Mouse (Mus musculus) kidney, adult 9 months (tissue): ENCODE data around the gene Olfr209.
"Not testable (repeated sequence)": the region's sequence is repeated elsewhere in the genome, so short reads cannot be mapped to it uniquely, and the experiment has no call there.

ENCODE experiments used
- DNase-seq: peaks from one replicate; pipeline ENCODE4 v3.0.0; 2022

Olfr209 gene

DNA sequence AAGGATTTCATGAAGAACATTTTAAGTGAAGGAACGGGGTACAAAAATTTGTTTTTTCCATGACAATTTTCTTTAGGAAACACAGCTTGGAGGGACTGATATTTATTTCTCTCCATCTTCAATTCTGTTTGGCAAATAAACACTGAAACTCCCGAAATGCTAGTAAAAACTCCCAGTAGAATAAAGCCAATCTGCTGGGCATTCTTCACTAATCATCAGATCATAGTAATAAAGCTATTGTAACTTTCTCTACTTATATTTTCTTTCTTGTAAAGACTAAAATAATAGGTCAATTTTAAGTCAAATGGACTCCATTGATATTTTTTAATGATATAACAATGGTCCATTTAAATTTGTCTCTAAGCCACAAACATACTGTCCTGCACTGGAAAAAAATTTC is at the start of gene Olfr209:
Gene Olfr209, minus strand, starts transcription at position 101 of the 400 bp plus-strand sequence.
- no peak for DNase-seq

- DNase-seq = no peak
These were observed 49.7 kb upstream of the Olfr209 start for GRCm38 (mm10) chr16:59413475-59413874.

- no peak for DNase-seq
These were observed 46.0 kb upstream of the Olfr209 start for GRCm38 (mm10) chr16:59409800-59410199.

DNA sequence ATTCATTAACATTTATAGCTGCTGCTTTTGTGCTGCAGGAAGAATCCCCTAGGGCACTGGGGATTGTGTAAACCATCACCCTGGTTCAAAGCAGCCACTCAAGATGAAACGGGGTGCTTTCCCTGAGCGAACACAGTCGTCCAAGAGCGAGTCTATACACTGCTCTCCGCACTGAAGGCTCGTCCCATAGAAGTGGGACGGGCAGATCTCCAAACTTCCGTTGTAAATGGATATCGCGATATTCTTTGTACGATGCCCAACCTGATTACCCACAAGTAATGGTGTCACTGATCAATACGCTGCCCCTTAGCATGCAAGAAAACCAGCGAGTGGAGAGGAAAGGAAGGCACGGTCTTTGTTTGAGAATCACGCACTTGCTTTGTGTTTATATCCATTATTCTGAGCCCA is 45.6 kb upstream of the Olfr209 start:
- no peak for DNase-seq

DNA sequence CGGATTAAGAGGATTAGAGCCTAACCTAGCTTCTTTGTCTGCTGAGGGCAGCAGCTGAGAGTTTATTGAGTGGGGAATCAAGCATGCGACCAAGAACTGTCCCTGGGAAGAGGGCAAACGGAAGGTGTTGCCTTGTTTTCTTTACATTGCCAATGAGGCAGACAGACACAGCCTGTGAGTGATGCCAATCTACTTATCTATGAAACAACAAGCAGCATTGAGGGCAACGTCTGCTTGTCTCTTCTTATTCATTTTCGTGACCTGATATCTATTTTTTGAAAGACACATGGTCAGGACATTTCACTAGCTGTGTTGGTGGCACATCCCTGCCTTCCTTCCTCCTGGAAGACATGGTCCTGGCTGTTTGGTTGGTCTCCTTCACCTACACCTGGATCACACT is 43.2 kb upstream of the Olfr209 start, which contains the start of gene Gabrr3:
Gene Gabrr3, plus strand, starts transcription at position 301 of the 400 bp plus-strand sequence.
- no peak for DNase-seq

DNA sequence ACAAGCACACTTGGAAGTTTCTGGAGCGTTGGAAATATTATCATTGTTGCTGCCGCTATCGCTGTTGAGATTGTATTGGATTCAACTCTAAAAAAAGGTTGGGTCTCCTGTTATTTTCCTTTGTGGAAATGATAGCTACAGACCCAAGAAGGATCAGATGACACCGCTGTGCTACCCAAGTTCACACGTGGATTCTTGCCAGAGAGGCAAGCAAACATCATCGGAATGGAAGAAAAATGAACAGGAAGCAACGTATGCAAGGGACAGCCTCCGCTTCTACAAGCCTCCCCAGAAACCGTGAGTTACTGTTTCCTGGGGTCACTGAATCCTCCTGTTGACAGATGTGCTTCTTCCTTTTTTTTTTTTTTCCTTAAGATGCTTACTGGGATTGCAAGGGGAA is 41.0 kb upstream of the Olfr209 start:
- DNase-seq = no peak

DNA sequence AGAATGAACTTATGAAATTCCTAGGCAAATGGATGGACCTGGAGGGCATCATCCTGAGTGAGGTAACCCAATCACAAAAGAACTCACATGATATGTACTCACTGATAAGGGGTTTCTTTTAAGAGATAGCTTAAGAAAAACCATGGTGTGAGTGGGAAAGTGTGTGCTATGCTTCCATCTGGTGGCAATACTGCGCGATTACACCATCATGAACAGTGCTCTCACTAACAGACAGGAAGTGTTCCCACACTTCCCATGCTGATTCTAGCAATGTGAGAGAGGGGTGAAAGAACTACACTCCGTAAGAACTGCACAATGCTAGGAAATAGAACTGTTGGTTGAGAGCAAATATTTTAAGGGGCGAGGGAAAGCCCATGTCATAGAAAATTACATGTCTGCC is 39.9 kb upstream of the Olfr209 start:
- DNase-seq = peak; percentile 24

DNA sequence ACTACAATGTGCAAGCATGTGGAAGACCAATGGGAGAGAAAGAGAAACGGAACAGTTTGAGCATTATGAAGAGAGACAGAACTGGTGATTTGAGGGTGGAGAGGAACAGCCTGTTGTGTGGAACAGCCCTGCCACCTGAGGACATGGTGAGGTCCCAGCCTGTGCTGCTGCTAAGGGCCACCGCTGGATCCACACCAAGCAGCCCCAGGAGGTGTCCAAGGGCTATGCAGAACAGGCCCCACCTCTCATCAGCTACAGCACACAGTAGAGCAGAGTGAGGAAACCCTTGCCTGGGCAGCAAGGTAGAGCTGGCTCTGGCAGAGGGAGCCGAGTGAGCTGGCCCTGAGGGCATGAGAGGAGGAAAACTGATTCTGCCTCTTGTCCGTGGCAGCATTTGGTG is 38.2 kb upstream of the Olfr209 start:
- no peak for DNase-seq

DNA sequence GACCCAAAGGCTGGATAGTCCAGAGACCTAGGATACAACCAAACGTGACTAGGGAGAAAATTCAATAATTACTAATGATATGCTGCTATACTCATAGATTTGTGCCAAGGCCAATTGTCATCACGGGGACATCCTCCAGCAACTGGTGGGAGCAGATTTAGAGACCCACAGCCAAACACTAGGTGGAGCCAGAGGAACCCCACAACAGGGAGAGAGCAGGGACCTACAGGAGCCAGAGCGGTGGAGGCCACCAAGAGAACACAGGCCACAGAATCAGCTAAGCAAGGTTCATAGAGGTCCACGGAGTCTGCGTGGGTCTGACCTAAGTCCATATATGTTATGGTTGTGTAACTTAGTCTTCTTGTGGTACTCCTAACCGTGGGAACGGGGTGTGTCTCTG is 37.3 kb upstream of the Olfr209 start:
- no peak for DNase-seq

GRCm38 (mm10) chr16:59393300-59393699 is 29.5 kb upstream of the Olfr209 start:
- DNase-seq = no peak

DNA sequence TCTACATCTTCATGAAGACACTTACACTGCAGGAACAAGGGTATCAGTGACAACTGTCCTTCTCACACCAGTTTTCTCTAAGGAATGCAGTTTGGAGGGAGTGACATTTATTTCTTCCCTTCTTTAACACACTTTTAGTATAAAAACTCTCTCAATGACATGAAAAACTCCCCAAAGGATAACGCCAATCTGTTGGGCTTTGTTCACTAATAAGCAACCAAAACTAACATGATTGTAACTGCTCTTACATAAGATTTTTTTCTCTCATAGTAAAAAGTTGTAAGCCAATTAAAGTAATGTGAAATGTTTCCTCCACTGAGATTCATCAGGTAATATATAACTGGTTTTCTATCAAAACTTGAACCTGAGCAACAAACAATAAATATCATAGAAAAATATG is 14.6 kb downstream of the Olfr209 start, which contains the start of gene Olfr206:
Gene Olfr206, minus strand, starts transcription at position 101 of the 400 bp plus-strand sequence.
- DNase-seq = no peak

GRCm38 (mm10) chr16:59331038-59331437 is 32.8 kb downstream of the Olfr209 start, which contains the start of gene Olfr205:
TSS of gene Olfr205 (minus strand) at chr16:59331138.
- no peak for DNase-seq

GRCm38 (mm10) chr16:59323262-59323661 is 40.5 kb downstream of the Olfr209 start:
- not testable (repeated sequence) for DNase-seq

GRCm38 (mm10) chr16:59318148-59318547 is 45.6 kb downstream of the Olfr209 start, which contains the start of gene Olfr204:
TSS of gene Olfr204 (minus strand) at chr16:59318248.
- DNase-seq = no peak
